Mouse (Mus musculus) heart, postnatal 0 days (tissue): ENCODE measurements at regions not wholly inside any gene's neighbourhood (a gene's known extent, or its start where the extent isn't known, plus 50 kb on each side); places are given as distances from the start of the nearest gene placed in this dataset.

Source experiments
- ATAC-seq: fragments of 200-750 bp; cut with Nextera tagmentation; 2 replicates; pipeline ENCODE4 v1.8.0; 2017; ENCODE audit warnings: low read depth, moderate number of reproducible peaks, moderate library complexity; ENCODE audit not compliant: insufficient read depth
- DNase-seq: peaks from one replicate; pipeline ENCODE4 v3.0.0-alpha.2; 2016; ENCODE audit warnings: low spot score
- H3K27ac ChIP-seq: fragments of 300-500 bp; sonication (generic); 2 replicates; pipeline ENCODE4 v1.5.1; 2014; ENCODE audit warnings: low read depth, mild to moderate bottlenecking
- H3K27me3 ChIP-seq: fragments of 300-500 bp; sonication (generic); 2 replicates; pipeline ENCODE4 v1.6.1; 2014; ENCODE audit warnings: low read length, mixed read lengths; ENCODE audit not compliant: control insufficient read depth, insufficient read depth
- H3K36me3 ChIP-seq: fragments of 300-500 bp; sonication (generic); replicated peaks from 2 replicates; pipeline ENCODE4 v1.6.1; 2014; ENCODE audit warnings: low read length, mixed read lengths; ENCODE audit not compliant: control insufficient read depth, insufficient read depth
- H3K4me1 ChIP-seq: fragments of 300-500 bp; sonication (generic); 2 replicates; pipeline ENCODE4 v1.6.1; 2014; ENCODE audit warnings: antibody characterized with exemption; ENCODE audit not compliant: control insufficient read depth, insufficient read depth
- H3K4me2 ChIP-seq: fragments of 300-500 bp; sonication (generic); 2 replicates; pipeline ENCODE4 v1.6.1; 2014; ENCODE audit warnings: low read depth, mild to moderate bottlenecking, low read length, moderate library complexity
- H3K4me3 ChIP-seq: fragments of 300-500 bp; sonication (generic); 2 replicates; pipeline ENCODE4 v1.5.1; 2014; ENCODE audit warnings: low read depth, low read length
- H3K9ac ChIP-seq: fragments of 300-500 bp; sonication (generic); replicated peaks from 2 replicates; pipeline ENCODE4 v1.6.1; 2014; ENCODE audit warnings: low read depth, low read length, mixed read lengths
- H3K9me3 ChIP-seq: fragments of 300-500 bp; sonication (generic); replicated peaks from 2 replicates; pipeline ENCODE4 v1.6.1; 2016; ENCODE audit warnings: low read length; ENCODE audit not compliant: control insufficient read depth
- CTCF ChIP-seq: IDR thresholded peaks from 2 replicates; pipeline ENCODE4 v1.5.1; 2016; ENCODE audit warnings: antibody characterized with exemption, control low read depth, low read depth
- EP300 ChIP-seq: IDR thresholded peaks from 2 replicates; pipeline ENCODE4 v1.6.1; 2016; ENCODE audit warnings: antibody characterized with exemption, low read depth
- WGBS: fragments of 180-500 bp; shearing (Covaris S2); extraction: QIAGEN DNeasy Blood & Tissue Kit; methylation state at CpG from one replicate; pipeline ENCODE4 v1.1.7; 2014; 5-methylcytosine and 5-hydroxymethylcytosine counted together

GRCm38 (mm10) chr6:16551945-16552673 lies 346.1 kb downstream of the Tfec start:
- Histone ChIP-seq H3K36me3 (no peaks in the 10 kb centered on the region), H3K4me2 (no peak overlapping the region), H3K9ac (no peak overlapping the region), H3K4me3 (no peak overlapping the region), H3K9me3 (no peaks in the 10 kb centered on the region), H3K4me1 (no peaks in the 10 kb centered on the region), H3K27ac (no peak overlapping the region), H3K27me3 (no peaks in the 10 kb centered on the region)
- DNase-seq (no peak), ATAC-seq (no peak)
- WGBS, result 66% methylated on average over 7 of the region's 7 CpGs
- TF ChIP-seq EP300 (no peak), CTCF (no peak)

- no peak for TF ChIP-seq CTCF
- no peak for TF ChIP-seq EP300
These were observed 347.1 kb downstream of the Tfec start for GRCm38 (mm10) chr6:16551131-16551530.

GRCm38 (mm10) chr6:16550445-16550844 lies 347.8 kb downstream of the Tfec start:
- Histone ChIP-seq H3K4me1 (no peaks in the 10 kb centered on the region), H3K4me2 (no peak overlapping the region), H3K4me3 (no peak overlapping the region), H3K36me3 (no peaks in the 10 kb centered on the region), H3K9me3 (no peaks in the 10 kb centered on the region), H3K9ac (no peak overlapping the region), H3K27me3 (no peaks in the 10 kb centered on the region), H3K27ac (no peak overlapping the region)
- 70% methylated on average over 9 of the region's 9 CpGs for WGBS
- DNase-seq, result peak; percentile 7
- TF ChIP-seq EP300, result no peak
- TF ChIP-seq CTCF, result peak; percentile 33
- no peak for ATAC-seq

More at GRCm38 (mm10) chr6:16551131-16551530, 347.1 kb downstream of the Tfec start:
- Histone ChIP-seq H3K4me3 (no peak overlapping the region), H3K4me1 (no peaks in the 10 kb centered on the region), H3K4me2 (no peak overlapping the region), H3K36me3 (no peaks in the 10 kb centered on the region), H3K9me3 (no peaks in the 10 kb centered on the region), H3K27me3 (no peaks in the 10 kb centered on the region), H3K27ac (no peak overlapping the region), H3K9ac (no peak overlapping the region)
- WGBS, result 81% methylated on average over 6 of the region's 6 CpGs
- no peak for DNase-seq
- no peak for ATAC-seq

GRCm38 (mm10) chr6:16514054-16514453 lies 384.2 kb downstream of the Tfec start:
- no peak overlapping the region for H3K27ac ChIP-seq
- DNase-seq (no peak), ATAC-seq (no peak)
- no peak overlapping the region for H3K4me3 ChIP-seq
- no peaks in the 10 kb centered on the region for H3K36me3 ChIP-seq
- H3K9ac ChIP-seq, result no peak overlapping the region
- no peak overlapping the region for H3K4me2 ChIP-seq
- 32% methylated on average over 1 of the region's 1 CpGs for WGBS
- H3K9me3 ChIP-seq, result no peaks in the 10 kb centered on the region
- TF ChIP-seq EP300 (no peak), CTCF (no peak)
- no peaks in the 10 kb centered on the region for H3K4me1 ChIP-seq
- H3K27me3 ChIP-seq, result no peaks in the 10 kb centered on the region

DNA sequence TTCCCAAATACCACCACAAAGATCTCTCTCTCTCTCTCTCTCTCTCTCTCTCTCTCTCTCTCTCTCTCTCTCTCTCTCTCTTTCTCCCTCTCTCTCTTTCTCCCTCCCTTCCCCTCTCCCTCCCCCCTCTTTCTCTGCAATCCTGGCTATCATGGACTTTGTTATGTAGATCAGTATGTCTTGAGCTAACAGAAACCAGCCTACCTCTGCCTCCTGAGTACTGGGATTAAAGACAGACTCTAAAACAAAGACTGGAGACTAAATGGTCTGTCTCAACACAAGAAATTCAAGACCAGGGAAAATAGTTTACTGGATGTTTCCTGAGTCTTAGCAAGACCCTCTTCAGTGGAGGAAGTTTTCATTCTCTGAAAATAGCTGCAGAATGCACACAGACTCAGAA lies 384.7 kb downstream of the Tfec start:
- no peak for TF ChIP-seq CTCF
- no peak for TF ChIP-seq EP300
- H3K9ac ChIP-seq, result no peak overlapping the region
- H3K36me3 ChIP-seq, result no peaks in the 10 kb centered on the region
- H3K4me3 ChIP-seq, result no peak overlapping the region
- H3K4me1 ChIP-seq, result no peaks in the 10 kb centered on the region
- DNase-seq (no peak), ATAC-seq (no peak)
- H3K4me2 ChIP-seq, result no peak overlapping the region
- no peaks in the 10 kb centered on the region for H3K27me3 ChIP-seq
- no peak overlapping the region for H3K27ac ChIP-seq
- H3K9me3 ChIP-seq, result no peaks in the 10 kb centered on the region

DNA sequence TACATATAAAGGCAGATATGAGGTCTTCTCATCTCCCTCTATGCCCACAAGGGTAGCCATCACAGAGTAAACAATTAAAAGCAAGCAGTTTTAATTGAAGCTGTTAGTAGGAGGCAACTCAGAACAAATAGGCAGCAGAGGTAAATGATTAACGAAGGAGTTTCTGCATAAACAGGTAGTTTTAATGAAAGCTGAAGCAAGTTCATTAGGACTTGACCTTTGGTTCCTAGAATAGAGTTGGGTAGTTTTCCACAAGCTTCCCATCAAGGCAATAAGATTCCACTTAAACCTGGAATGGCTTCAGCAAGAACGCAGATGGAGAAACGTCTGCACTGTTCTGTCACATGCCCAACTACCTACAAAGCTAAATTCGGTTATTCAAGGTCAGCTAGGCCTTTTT lies 394.4 kb downstream of the Tfec start:
- no peaks in the 10 kb centered on the region for H3K4me1 ChIP-seq
- H3K36me3 ChIP-seq, result no peaks in the 10 kb centered on the region
- WGBS, result 76% methylated on average over 4 of the region's 4 CpGs
- H3K9me3 ChIP-seq, result 0 out of 2 replicates have a peak, but pooled peaks cover 5% of the 10 kb centered on the region
- DNase-seq, result no peak
- H3K27ac ChIP-seq, result no peak overlapping the region
- H3K27me3 ChIP-seq, result no peaks in the 10 kb centered on the region
- TF ChIP-seq CTCF (no peak), EP300 (no peak)
- H3K4me3 ChIP-seq, result no peak overlapping the region
- no peak overlapping the region for H3K9ac ChIP-seq
- no peak overlapping the region for H3K4me2 ChIP-seq
- no peak for ATAC-seq
